Mouse (Mus musculus): ENCODE measurements around the gene Opcml. TPM values are rescaled to one million over a fixed set of nuclear protein-coding genes. Genes with fewer than 3 reads are reported as not detected.

Opcml gene
- total and polyA plus RNA-seq, 3 experiments: 0.94 to 1.3 (median 1.2) TPM

- intact Hi-C loops (cut with DNase I): no loop called here
- 66% methylated on average over 3 of the region's 3 CpGs for WGBS
- TF ChIP-seq POLR2A (IDR thresholded peaks at IDR 0.05; ENCODE audit: insufficient read depth, low read depth, low read length) (no peak), EP300 (IDR thresholded peaks at IDR 0.05; ENCODE audit: insufficient read depth, low read depth, low read length) (no peak), CTCF (IDR thresholded peaks at IDR 0.05) (no peak)
Measured at GRCm38 (mm10) chr9:27871624-27872023, 81.0 kb downstream of the Opcml start.

GRCm38 (mm10) chr9:27889636-27890035 lies 99.1 kb downstream of the Opcml start:
- 79% methylated on average over 5 of the region's 5 CpGs for WGBS
- Histone ChIP-seq H3K27me3 (ENCODE audit: control insufficient read depth, insufficient read depth, low read length) (no peaks in the 10 kb centered on the region), H3K4me3 (no peak overlapping the region), H3K27ac (no peak overlapping the region), H3K4me1 (ENCODE audit: control insufficient read depth, insufficient read depth, low read length) (no peaks in the 10 kb centered on the region), H3K36me3 (ENCODE audit: control insufficient read depth, insufficient read depth, low read length) (no peaks in the 10 kb centered on the region), H3K79me2 (replicated peaks; ENCODE audit: control insufficient read depth, insufficient read depth, low read length) (no peaks in the 10 kb centered on the region), H3K9ac (ENCODE audit: low read depth, low read length) (no peak overlapping the region)
- intact Hi-C loops (cut with DNase I): no loop called here
- DNase-seq: no peak
- no peak for TF ChIP-seq EP300 (IDR thresholded peaks at IDR 0.05; ENCODE audit: insufficient read depth, low read depth, low read length)
- TF ChIP-seq CTCF (IDR thresholded peaks at IDR 0.05): no peak
- TF ChIP-seq POLR2A (IDR thresholded peaks at IDR 0.05; ENCODE audit: insufficient read depth, low read depth, low read length): no peak

More at GRCm38 (mm10) chr9:27871624-27872023, 81.0 kb downstream of the Opcml start:
- Histone ChIP-seq H3K9ac (ENCODE audit: low read depth, low read length) (no peak overlapping the region), H3K36me3 (ENCODE audit: control insufficient read depth, insufficient read depth, low read length) (no peaks in the 10 kb centered on the region), H3K4me3 (no peak overlapping the region), H3K79me2 (replicated peaks; ENCODE audit: control insufficient read depth, insufficient read depth, low read length) (no peaks in the 10 kb centered on the region), H3K27me3 (ENCODE audit: control insufficient read depth, insufficient read depth, low read length) (no peaks in the 10 kb centered on the region), H3K27ac (no peak overlapping the region), H3K4me1 (ENCODE audit: control insufficient read depth, insufficient read depth, low read length) (no peaks in the 10 kb centered on the region)
- no peak for DNase-seq

- intact Hi-C loops (cut with DNase I): no loop called here
- WGBS: 56% methylated on average over 3 of the region's 3 CpGs
- Histone ChIP-seq H3K27ac (no peak overlapping the region), H3K9ac (ENCODE audit: low read depth, low read length) (no peak overlapping the region), H3K4me3 (no peak overlapping the region), H3K27me3 (ENCODE audit: control insufficient read depth, insufficient read depth, low read length) (no peaks in the 10 kb centered on the region), H3K36me3 (ENCODE audit: control insufficient read depth, insufficient read depth, low read length) (no peaks in the 10 kb centered on the region), H3K4me1 (ENCODE audit: control insufficient read depth, insufficient read depth, low read length) (no peaks in the 10 kb centered on the region), H3K79me2 (replicated peaks; ENCODE audit: control insufficient read depth, insufficient read depth, low read length) (no peaks in the 10 kb centered on the region)
- no peak for DNase-seq
- TF ChIP-seq EP300 (IDR thresholded peaks at IDR 0.05; ENCODE audit: insufficient read depth, low read depth, low read length) (no peak), POLR2A (IDR thresholded peaks at IDR 0.05; ENCODE audit: insufficient read depth, low read depth, low read length) (no peak), CTCF (IDR thresholded peaks at IDR 0.05) (no peak)
Measured at GRCm38 (mm10) chr9:27917250-27917649, 126.7 kb downstream of the Opcml start.

DNA sequence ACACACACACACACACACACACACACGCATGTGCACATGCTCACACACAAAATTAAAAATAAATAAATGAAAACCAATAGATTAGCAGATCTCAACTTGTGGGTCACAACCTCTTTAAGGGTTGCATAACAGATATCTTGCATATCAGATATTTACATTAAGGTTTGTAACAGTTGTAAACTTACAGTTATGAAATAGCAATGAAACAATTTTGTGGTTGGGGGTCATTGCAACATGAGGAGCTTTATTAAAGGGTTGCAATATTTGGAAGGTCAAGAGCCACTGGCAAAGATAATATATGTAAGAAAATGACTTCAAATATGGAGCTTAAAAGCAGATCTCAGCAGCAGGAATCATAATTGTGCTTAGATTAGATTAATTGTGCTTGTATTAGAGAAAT lies 132.9 kb downstream of the Opcml start:
- TF ChIP-seq POLR2A (IDR thresholded peaks at IDR 0.05; ENCODE audit: insufficient read depth, low read depth, low read length) (no peak), CTCF (IDR thresholded peaks at IDR 0.05) (no peak), EP300 (IDR thresholded peaks at IDR 0.05; ENCODE audit: insufficient read depth, low read depth, low read length) (no peak)
- 76% methylated on average over 1 of the region's 1 CpGs for WGBS
- no peak overlapping the region for H3K9ac ChIP-seq (ENCODE audit: low read depth, low read length)
- DNase-seq: no peak
- H3K27me3 ChIP-seq (ENCODE audit: control insufficient read depth, insufficient read depth, low read length): no peaks in the 10 kb centered on the region
- intact Hi-C loops (cut with DNase I): no loop called here
- no peak overlapping the region for H3K4me3 ChIP-seq
- H3K36me3 ChIP-seq (ENCODE audit: control insufficient read depth, insufficient read depth, low read length): no peaks in the 10 kb centered on the region
- no peak overlapping the region for H3K27ac ChIP-seq
- H3K79me2 ChIP-seq (replicated peaks; ENCODE audit: control insufficient read depth, insufficient read depth, low read length): no peaks in the 10 kb centered on the region
- no peaks in the 10 kb centered on the region for H3K4me1 ChIP-seq (ENCODE audit: control insufficient read depth, insufficient read depth, low read length)

GRCm38 (mm10) chr9:27923945-27924825 lies 133.6 kb downstream of the Opcml start:
- 44% methylated on average over 4 of the region's 4 CpGs for WGBS
- H3K9ac ChIP-seq (ENCODE audit: low read depth, low read length): no peak overlapping the region
- H3K27ac ChIP-seq: no peak overlapping the region
- no peaks in the 10 kb centered on the region for H3K27me3 ChIP-seq (ENCODE audit: control insufficient read depth, insufficient read depth, low read length)
- no peaks in the 10 kb centered on the region for H3K36me3 ChIP-seq (ENCODE audit: control insufficient read depth, insufficient read depth, low read length)
- H3K79me2 ChIP-seq (replicated peaks; ENCODE audit: control insufficient read depth, insufficient read depth, low read length): no peaks in the 10 kb centered on the region
- H3K4me3 ChIP-seq: no peak overlapping the region
- no peak for DNase-seq
- intact Hi-C loops (cut with DNase I): no loop called here
- no peak for TF ChIP-seq EP300 (IDR thresholded peaks at IDR 0.05; ENCODE audit: insufficient read depth, low read depth, low read length)
- TF ChIP-seq CTCF (IDR thresholded peaks at IDR 0.05): no peak
- no peak for TF ChIP-seq POLR2A (IDR thresholded peaks at IDR 0.05; ENCODE audit: insufficient read depth, low read depth, low read length)
- H3K4me1 ChIP-seq (ENCODE audit: control insufficient read depth, insufficient read depth, low read length): no peaks in the 10 kb centered on the region

GRCm38 (mm10) chr9:27925650-27926049 lies 135.1 kb downstream of the Opcml start:
- Histone ChIP-seq H3K27me3 (ENCODE audit: control insufficient read depth, insufficient read depth, low read length) (no peaks in the 10 kb centered on the region), H3K4me1 (ENCODE audit: control insufficient read depth, insufficient read depth, low read length) (no peaks in the 10 kb centered on the region), H3K27ac (no peak overlapping the region), H3K4me3 (no peak overlapping the region), H3K36me3 (ENCODE audit: control insufficient read depth, insufficient read depth, low read length) (no peaks in the 10 kb centered on the region), H3K79me2 (replicated peaks; ENCODE audit: control insufficient read depth, insufficient read depth, low read length) (no peaks in the 10 kb centered on the region), H3K9ac (ENCODE audit: low read depth, low read length) (no peak overlapping the region)
- intact Hi-C loops (cut with DNase I): no loop called here
- TF ChIP-seq CTCF (IDR thresholded peaks at IDR 0.05): no peak
- no peak for TF ChIP-seq EP300 (IDR thresholded peaks at IDR 0.05; ENCODE audit: insufficient read depth, low read depth, low read length)
- TF ChIP-seq POLR2A (IDR thresholded peaks at IDR 0.05; ENCODE audit: insufficient read depth, low read depth, low read length): no peak
- 67% methylated on average over 2 of the region's 2 CpGs for WGBS
- no peak for DNase-seq
